Mouse (Mus musculus): ENCODE results near the gene Senp3.
"Not testable (repeated sequence)": the region's sequence is repeated elsewhere in the genome, so short reads cannot be mapped to it uniquely, and the experiment has no call there.

Gene Senp3

DNA sequence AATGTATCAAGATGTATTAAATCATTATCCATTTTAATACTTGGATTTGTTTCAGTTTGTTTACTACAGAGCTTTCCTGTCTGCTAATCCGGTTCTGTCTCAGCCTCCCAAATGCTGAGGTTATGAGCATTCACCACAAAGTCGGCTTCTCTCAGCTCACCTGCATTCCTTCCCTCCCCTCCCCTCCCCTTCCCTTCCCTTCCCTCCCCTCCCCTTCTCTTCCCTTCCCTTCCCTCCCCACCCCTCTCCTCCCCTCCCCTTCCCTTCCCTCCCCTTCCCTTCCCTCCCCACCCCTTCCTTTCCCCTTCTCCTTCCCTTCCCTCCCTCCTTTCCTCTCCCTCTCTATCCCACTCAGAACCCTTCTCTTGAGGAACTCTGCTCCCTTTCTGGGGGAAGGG lies 22.7 kb upstream of the Senp3 start:
- DNase-seq (ENCODE audit: low spot score in 2 of 2): no peak

DNA sequence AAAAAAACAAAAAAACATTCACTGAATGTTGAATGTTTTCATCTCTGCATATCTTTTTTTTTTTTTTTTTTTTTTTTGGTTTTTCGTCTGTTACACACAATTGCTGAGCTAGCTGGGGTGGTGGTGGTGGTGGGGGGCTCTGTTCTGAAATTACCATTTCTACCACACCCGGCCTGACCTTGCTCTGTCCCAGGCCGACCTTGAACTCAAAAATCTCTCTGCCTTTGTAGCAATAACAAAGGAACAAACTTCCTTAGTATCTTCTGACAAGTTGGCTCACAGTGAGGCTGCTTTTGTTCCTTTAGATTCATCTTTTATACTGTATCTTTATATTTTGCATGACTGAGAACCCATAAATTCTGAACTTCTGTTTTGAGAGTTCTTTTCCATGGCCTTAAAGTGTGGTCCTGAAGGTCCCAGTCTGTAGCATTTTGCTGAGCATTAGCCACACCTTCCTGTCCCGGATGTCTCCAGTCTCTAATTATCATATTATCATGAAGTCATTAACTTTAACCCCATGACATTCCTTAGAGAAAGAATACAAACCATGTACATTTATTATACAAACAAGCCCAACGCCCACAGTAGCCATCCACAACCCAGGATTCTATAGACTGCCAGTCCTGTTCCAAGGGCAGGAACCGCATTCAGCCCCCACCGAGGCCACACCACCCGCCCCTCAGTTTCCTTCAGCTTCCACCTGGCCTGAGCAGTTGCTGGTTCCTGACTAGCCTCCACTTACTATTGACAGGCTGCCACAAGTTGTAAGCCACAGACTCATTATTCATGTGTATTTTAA lies 22.1 kb upstream of the Senp3 start:
- DNase-seq (ENCODE audit: low spot score in 2 of 2): no peak

DNA sequence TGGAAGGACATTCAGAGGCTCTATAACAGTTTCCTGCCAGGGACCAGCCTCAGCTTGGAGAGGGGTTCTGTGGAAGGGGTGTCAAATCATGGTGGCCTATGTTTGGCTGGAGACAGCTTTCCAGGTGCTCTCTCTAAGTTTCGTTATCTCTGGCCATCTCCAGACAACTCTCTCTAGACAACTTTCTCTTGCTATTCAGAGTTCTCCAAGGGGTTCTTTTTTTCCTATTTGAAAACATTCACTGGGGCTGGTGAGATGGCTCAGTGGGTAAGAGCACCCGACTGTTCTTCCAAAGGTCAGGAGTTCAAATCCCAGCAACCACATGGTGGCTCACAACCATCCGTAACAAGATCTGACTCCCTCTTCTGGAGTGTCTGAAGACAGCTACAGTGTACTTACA lies 21.5 kb upstream of the Senp3 start:
- DNase-seq (ENCODE audit: low spot score in 2 of 2): not testable (repeated sequence)

DNA sequence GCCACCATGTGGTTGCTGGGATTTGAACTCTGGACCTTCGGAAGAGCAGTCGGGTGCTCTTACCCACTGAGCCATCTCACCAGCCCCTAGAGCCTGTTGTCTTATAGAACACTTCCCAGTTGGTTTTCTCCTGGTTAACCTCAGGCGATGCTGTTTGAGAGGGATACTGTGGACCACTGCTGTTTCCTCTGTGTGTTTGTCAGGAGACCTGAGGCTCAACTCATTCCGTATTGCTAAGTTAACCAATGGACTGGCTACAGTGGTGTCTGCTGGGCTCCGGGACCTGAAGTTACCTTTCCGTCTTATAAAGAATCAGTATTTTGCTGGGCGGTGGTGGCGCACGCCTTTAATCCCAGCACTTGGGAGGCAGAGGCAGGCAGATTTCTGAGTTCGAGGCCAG lies 21.0 kb upstream of the Senp3 start:
- not testable (repeated sequence) for DNase-seq (ENCODE audit: low spot score in 2 of 2)

DNA sequence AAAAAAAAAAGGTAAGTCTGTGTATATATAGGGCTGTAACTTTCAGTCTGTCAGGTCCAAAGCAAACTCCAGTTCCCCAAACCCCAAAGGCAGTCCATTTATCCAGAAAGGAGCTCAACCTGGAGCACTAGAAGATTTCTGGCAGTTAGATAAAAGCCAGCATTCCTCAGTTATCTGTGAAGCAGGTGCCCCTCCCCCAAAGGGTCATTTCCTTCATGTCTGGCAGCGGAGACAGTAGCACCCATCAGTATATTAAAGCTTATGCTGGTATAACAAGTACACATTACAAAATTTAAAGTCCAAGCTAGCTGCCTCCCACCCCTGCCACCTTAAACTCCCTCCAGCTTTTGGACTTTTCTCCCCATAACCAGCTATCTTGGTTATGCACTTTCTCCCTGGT lies 17.7 kb upstream of the Senp3 start:
- DNase-seq (ENCODE audit: low spot score in 2 of 2): no peak

DNA sequence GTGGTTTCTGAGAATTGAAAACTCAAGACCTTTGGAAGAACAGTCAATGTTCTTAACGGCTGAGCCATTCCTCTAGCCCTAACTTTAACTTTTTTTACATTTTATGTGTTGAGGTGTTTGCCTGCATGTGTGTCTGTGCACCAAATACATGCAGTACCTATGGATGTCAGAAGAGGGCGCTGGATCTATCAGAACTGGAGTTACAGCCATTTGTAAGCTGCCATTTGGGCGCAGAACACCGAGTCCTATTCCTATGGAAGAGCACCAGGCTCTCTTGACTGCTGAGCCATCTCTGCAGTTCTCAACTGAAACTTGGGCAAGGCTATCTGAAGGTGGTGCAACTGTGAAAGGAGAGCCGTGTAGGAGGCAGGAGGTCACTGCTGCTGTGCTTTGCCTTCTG lies 16.7 kb upstream of the Senp3 start:
- no peak for DNase-seq (ENCODE audit: low spot score in 2 of 2)

DNA sequence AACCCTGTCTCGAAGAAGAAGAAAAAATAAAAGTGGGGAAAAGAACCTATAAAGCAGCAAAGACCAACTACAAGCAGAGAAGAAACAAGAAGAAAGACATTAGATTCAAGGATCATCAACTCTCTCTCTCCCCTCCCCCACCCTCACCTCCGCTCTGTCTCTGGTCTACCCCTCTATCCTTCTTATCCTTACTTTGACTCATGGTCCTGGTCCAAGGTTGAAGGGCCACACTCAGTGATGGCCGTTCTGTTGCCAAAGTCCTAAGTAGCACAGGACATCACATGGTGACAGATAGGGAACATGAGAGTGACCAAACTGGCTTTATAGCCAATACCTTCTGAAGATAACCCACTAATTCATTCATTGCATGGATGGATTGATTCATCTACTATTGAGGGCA lies 15.5 kb upstream of the Senp3 start:
- DNase-seq (ENCODE audit: low spot score in 2 of 2): no peak

DNA sequence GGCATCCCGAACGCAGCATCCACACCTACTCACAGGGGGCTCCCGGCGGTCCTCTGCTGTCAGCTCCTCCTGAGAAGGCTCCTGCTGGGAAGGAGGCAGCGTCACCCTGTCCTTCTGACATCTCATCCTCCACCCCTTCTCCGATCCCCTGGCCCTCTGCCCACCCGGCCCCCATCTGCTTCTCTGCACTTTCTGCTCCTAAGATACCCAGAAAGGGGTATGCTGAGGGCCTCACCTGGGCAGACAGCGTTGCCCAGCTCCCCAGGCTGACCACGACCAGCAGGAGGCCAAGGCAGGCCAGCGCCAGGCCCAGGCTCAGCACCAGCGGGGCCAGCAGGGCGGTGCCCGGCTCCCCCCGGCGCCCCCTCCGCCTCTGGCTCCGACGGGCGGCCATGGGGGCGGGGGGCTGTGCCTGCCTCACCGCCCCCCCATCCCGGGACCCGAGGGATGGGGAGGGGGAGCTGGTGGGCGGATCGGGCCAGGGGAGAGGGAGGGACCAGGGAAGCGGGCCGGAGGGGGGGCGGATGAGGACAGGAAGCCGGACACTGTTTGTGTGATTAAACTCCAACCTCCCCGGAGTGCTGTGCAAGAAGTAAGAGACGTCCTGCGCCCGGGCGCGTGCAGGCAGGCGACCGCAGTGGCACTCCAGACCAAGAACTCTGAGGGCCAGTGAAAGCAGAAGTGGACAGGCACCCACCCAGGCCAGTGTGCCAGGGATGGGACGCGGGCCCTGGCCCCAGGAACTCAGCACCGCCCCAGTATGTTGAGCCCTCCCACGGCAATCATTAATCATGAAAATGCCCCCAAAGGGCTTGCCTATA lies 13.7 kb upstream of the Senp3 start, which contains the start of the genes Tnfsf12 and Tnfsfm13:
Tnfsf12 (minus strand) TSS at position 489 of the 821 bp plus-strand sequence.
Tnfsfm13 (minus strand) TSS at position 738 of the 821 bp plus-strand sequence.
- peak; percentile 64 to 77 for DNase-seq (ENCODE audit: low spot score in 2 of 2)

DNA sequence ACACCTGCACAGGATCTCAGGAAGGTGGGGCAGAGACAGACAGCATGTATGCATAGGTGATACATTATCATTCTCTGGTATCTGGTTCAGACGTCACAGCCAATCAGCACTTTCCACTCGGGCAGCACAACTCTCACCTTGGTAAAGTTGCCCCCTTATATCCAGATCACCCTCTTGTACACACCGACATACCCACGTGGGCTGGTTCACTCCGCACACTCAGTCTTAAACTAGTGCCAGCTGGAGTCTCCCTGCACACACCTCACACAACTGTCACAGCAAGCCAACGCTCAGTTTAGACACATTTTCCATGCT lies 13.1 kb upstream of the Senp3 start:
- no peak for DNase-seq (ENCODE audit: low spot score in 2 of 2)

DNA sequence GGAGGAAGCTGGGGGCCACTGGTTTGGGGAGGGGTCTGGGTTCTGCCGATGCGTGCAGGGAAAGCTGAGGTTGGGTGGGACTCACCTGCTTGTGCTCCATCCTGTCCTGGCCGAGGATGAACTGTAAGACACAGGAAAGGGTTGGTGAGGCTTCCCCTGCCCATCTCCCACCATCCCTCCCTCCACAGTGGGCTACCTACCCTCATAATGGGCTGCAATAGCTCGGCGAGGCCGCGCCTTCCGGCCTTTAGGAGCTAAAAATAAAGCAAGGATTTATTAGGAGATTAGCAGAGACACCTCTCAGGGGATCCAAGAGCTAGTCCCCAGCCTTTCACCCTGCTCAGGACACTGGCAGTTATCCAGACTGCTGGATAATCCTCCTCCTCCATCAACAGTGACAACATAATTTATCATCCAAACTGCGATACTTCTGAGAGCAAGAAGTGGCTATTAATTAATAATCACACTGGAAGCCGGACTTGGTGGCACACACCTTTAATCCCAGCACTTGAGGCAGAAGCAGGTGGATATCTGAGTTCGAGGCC lies 11.6 kb upstream of the Senp3 start:
- DNase-seq (ENCODE audit: low spot score in 2 of 2): no peak

DNA sequence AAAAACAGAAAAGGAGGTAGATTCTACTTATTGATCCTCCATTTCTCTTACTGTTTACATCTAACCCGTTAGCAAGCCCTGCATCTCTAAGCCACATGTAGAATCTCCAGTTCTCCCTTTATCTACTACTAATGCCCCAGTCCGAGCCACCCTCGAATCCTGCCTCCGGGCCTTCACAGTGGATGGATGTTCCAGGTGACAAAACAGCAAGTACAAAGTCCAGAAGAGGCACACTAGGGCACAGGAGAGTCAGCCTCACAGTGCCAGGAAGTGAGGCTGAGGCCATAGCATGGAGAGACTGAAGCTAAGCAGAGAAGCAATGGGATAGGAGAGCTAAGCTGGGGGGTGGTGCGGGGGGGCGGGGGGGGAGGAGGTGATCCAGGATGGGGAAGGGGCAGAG lies 11.0 kb upstream of the Senp3 start:
- no peak for DNase-seq (ENCODE audit: low spot score in 2 of 2)

DNA sequence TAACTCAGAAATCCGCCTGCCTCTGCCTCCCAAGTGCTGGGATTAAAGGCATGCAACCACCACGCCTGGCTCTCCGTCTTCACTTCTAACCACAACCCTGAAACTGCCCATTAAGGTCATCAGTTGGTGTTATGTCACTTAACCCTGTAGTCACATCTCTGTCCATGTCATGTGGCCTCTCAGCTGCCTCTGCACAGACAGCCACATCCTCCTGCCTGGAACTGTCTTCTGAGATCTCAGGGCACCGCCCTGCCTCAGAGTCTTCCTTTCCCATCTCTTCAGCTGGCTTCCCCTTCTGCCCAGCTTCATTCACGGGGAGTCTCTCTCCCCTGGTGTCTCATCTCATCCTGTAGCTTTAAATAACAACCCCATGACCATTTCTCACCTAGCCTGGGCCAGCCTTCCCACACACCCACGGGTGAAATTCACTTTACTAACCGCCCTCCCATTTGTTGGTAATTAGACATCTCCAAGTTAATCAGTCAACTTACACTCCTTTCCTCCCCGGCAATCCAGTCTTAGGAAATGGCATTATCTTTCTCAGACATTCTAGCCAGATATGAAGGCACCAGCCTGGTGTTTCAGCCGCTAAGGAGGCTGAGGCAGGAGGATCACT lies 10.4 kb upstream of the Senp3 start:
- no peak for DNase-seq (ENCODE audit: low spot score in 2 of 2)

DNA sequence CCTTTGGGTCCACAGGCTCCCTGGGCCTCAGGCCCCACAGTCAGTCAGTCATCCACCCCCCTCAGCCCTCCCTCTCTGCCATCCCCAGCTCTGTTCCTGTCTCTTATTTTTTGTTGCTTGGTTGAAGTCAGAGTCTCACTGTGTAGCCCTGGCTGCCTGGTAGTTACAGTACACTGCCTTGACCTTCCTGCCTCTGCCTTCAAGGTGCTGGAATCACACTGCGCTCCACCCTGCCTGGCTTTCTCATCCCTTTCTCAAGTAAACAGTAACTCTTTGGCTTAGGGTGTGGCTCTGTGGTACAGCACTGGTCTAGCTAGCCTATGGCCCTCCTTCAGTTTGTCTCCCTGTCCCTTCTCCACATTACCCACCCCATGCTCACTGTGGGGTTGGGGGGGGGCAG lies 8.0 kb upstream of the Senp3 start:
- no peak for DNase-seq (ENCODE audit: low spot score in 2 of 2)

DNA sequence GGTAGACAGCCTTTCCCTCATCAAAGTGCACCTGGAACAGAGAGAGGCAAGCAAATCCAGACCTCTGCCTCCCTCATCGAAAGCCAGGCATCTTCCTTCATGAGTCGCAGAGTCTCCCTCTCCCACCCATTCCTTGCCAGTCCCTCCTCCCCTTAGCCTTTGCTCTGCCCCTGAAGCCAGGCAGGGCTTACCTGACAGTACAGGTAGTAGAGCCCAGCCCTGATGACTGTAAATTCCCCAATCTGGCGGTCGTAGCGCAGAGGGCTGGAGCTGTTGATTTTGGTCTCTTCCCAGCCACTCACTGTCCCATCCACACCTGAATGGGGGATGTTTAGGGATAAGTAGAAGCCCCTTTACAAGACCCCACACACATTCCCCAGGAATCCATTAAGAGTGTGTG lies 5.2 kb upstream of the Senp3 start:
- DNase-seq (ENCODE audit: low spot score in 2 of 2): no peak

DNA sequence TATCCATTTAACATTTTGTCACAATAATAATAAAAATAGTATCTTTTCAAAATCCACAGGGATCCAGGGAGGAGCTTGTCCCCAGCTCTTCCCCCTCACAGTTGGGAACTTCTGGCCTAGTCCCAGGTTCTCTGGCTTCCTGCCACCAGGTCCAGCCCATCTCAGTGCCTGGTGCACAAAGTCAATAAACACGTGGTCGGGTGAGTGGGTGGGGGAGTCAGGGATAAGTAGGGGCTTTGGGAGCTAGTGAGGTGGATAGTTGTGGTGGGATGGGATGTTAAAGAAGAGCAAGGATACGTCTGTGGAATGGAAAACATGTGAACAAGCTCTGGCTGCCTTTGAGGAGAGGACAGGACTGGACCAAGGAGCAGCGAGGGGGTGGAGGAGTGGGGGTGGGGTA lies 4.5 kb upstream of the Senp3 start:
- DNase-seq (ENCODE audit: low spot score in 2 of 2): peak; percentile 66 to 82

DNA sequence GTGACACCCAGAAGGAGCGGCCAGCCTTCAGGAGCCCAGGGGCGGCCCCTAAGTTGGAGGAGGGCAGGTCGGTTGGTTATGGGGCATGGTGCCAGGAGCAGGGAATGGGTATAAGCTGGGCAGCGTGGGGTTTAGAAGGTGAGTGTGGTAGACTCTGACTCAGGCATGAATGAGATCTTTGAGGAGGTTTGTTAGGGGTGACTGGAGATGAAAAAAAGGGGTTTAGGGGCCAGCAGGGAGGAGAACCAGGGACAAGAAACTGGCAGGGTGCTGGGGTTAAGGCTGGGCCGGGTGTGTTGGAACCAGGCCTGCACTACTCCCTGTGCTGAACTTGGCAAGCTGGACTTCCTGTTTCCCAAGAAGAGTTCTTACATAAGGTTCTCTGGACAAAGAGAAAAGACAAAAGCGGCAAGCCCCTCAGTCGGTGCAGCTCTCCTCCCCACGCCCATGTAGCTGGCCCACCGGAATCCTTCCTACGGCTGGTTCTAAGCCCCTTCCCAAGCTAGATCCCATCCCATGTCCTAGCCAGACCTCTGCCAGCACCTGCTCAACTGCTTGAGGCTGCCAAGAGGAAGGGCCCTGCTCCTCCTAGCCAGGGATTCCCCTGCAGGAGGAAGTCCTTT lies 3.8 kb upstream of the Senp3 start, which contains the start of gene Tnfsf13:
Tnfsf13 (minus strand) TSS at position 259 of the 623 bp plus-strand sequence.
- peak; percentile 68 to 84 for DNase-seq (ENCODE audit: low spot score in 2 of 2)

DNA sequence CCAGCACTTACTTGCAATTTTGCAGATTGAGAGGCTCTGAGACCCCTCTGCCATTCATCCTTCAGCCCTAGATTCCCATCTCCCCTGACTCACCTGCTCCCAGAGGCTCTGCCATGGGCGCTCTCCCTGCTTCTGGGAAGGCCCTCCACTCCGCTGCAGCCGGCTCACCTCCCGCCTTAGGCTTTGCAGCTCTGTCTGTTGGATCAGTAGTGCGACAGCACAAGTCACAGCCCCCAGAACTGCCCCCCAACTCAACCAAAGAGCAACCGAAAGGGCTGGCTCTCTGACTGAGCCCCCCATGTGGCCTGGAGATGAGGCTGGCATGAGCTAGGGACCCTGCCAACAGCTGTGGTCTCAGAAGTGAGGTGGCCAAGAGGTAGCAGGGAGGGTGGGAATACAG lies 3.1 kb upstream of the Senp3 start:
- no peak for DNase-seq (ENCODE audit: low spot score in 2 of 2)

DNA sequence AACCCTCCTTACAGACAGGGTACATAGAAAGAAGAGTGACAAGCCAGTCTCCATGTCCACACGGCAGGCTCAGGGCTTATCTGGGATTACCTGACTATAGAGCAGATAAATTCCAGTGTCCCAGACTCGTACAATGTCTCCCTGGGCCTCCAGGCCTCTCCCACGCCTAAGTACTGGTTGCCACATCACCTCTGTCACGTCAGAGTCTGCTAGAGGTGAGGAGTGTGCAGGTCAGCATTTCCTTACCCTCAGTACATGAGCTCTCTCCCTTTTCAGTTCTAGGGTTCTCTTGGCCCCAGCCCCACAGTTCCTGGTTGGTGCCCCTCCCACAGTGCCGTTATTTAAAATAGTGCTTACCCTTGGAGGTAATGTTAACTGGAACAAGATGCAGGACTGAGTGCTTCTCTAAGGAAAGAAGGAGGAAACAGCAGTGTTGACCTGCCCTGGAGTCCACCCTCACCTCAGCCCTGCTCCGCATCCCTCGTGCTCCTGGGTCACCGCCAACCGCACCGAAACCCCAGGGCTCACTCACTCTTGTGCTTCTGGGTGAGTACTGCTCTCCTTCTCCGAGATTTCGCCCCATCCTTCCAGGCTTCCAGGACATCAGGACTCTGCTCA lies 2.4 kb upstream of the Senp3 start:
- no peak for DNase-seq (ENCODE audit: low spot score in 2 of 2)

DNA sequence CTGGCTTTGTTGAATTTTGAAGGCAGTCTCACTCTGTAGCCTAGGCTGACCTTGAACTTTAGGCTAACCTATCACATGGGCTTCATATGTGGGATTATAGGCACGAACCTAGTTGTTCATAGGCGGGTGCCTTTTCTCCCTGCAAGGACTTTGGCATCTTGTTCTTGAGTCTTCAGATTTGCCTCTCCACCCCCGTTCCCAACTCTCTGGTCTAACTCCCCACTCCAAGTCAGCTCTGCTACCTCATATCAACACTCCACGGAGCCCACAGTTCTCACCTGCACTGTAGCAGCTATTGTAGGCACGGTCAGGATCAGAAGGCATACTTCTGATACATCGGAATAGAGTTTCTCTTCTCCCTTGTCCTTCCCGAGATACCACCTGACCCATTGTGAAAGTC lies 1.7 kb upstream of the Senp3 start:
- DNase-seq (ENCODE audit: low spot score in 2 of 2): no peak

DNA sequence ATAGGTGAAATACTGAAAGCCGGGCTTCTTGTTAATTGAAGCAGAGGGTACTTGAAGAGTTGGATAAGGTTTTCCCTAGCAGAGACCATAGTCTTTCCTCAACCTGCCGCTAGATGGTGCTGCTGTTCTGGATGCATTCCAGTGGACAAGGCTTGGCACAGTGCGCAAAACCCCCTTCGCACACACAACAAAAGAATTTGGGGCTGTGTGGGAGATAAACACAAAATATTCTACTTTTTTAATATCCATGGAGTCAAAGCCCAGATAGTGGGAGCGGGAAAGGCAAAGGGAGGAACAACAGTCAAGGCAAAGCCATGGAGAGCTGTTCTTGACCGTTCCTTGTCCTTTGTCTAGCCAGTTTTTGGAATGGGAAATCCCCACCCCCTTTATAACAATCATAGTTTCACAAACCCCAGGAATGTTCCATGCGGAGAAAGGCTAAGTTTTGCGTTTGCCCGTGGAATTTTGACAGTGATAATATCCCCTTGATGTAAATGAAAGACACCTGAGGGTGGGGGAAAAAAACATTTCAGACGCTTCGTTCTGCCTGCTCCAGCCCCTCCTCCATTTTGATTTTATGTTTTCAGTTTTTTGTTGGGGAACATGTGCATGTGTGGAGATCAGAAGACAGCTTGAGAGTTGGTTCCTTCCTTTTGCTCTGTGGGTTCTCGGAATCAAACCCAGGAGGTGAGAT lies 1.1 kb upstream of the Senp3 start:
- DNase-seq (ENCODE audit: low spot score in 2 of 2): peak; percentile 86 to 87

Measured in urinary bladder, postnatal 36 days (tissue).